Mouse (Mus musculus) left cerebral cortex, postnatal 25 days (tissue): ENCODE measurements at regions not wholly inside any gene's neighbourhood (a gene's known extent, or its start where the extent isn't known, plus 50 kb on each side); places are given as distances from the start of the nearest gene placed in this dataset.

Experiments
- DNase-seq, 2 experiments: peaks; one replicate each; pipeline ENCODE4 v3.0.0; 2022; ENCODE audit warnings: low spot score in 2 of 2, mixed read lengths in 1 of 2
- intact Hi-C: fragments of 180-260 bp; cut with DNase I; formaldehyde crosslinking; loops from one replicate; pipeline ENCODE4 v1.15.1; 2025

- intact Hi-C loops, result no loop called here
- no peak for DNase-seq
These were observed 104.6 kb downstream of the Ube2e3 start for GRCm38 (mm10) chr2:78972288-78973117.

- no peak for DNase-seq
These were observed 105.9 kb downstream of the Ube2e3 start for GRCm38 (mm10) chr2:78973811-78974210.

GRCm38 (mm10) chr2:78974683-78975392 lies 106.9 kb downstream of the Ube2e3 start:
- intact Hi-C loops, result no loop called here
- DNase-seq, result no peak

More at GRCm38 (mm10) chr2:78973811-78974210, 105.9 kb downstream of the Ube2e3 start:
- intact Hi-C loops, result no loop called here

- DNase-seq, result no peak
- intact Hi-C loops, result no loop called here
These were observed 107.5 kb downstream of the Ube2e3 start for GRCm38 (mm10) chr2:78975393-78975774.

- intact Hi-C loops, result no loop called here
- DNase-seq, result no peak
These were observed 108.2 kb downstream of the Ube2e3 start for GRCm38 (mm10) chr2:78976084-78976483.

GRCm38 (mm10) chr2:78977632-78978397 lies 109.9 kb downstream of the Ube2e3 start:
- intact Hi-C loops, result no loop called here
- DNase-seq, result no peak

- intact Hi-C loops, result no loop called here
- DNase-seq, result no peak
These were observed 112.1 kb downstream of the Ube2e3 start for GRCm38 (mm10) chr2:78980019-78980418.

GRCm38 (mm10) chr2:78980661-78981229 lies 112.8 kb downstream of the Ube2e3 start:
- no peak for DNase-seq
- intact Hi-C loops, result no loop called here

- no peak for DNase-seq
- intact Hi-C loops, result no loop called here
These were observed 115.4 kb downstream of the Ube2e3 start for GRCm38 (mm10) chr2:78983347-78983746.

- DNase-seq, result no peak
- intact Hi-C loops, result no loop called here
These were observed 116.1 kb downstream of the Ube2e3 start for GRCm38 (mm10) chr2:78983944-78984498.

GRCm38 (mm10) chr2:78986984-78987383 lies 119.1 kb downstream of the Ube2e3 start:
- DNase-seq, result peak in 1 of 2 experiments; percentile 8
- intact Hi-C loops, result no loop called here

GRCm38 (mm10) chr2:78987388-78987787 lies 119.5 kb downstream of the Ube2e3 start:
- intact Hi-C loops, result no loop called here
- DNase-seq, result no peak

GRCm38 (mm10) chr2:78988224-78988623 lies 120.3 kb downstream of the Ube2e3 start:
- intact Hi-C loops, result no loop called here
- DNase-seq, result no peak

- intact Hi-C loops, result no loop called here
- DNase-seq, result no peak
These were observed 127.1 kb downstream of the Ube2e3 start for GRCm38 (mm10) chr2:78994800-78995555.

- DNase-seq, result no peak
These were observed 130.7 kb downstream of the Ube2e3 start for GRCm38 (mm10) chr2:78998637-78999036.

GRCm38 (mm10) chr2:78999410-78999809 lies 131.5 kb downstream of the Ube2e3 start:
- intact Hi-C loops, result no loop called here
- DNase-seq, result no peak

More at GRCm38 (mm10) chr2:78998637-78999036, 130.7 kb downstream of the Ube2e3 start:
- intact Hi-C loops, result no loop called here

GRCm38 (mm10) chr2:79004862-79005261 lies 136.9 kb downstream of the Ube2e3 start:
- intact Hi-C loops, result no loop called here

GRCm38 (mm10) chr2:79008642-79009041 lies 140.7 kb downstream of the Ube2e3 start:
- DNase-seq, result no peak
- intact Hi-C loops, result no loop called here

More at GRCm38 (mm10) chr2:79004862-79005261, 136.9 kb downstream of the Ube2e3 start:
- no peak for DNase-seq

GRCm38 (mm10) chr2:79009791-79010190 lies 141.9 kb downstream of the Ube2e3 start:
- intact Hi-C loops, result no loop called here
- DNase-seq, result no peak
